Mouse (Mus musculus): Measurements from ENCODE around the gene Slc25a34.

DNA sequence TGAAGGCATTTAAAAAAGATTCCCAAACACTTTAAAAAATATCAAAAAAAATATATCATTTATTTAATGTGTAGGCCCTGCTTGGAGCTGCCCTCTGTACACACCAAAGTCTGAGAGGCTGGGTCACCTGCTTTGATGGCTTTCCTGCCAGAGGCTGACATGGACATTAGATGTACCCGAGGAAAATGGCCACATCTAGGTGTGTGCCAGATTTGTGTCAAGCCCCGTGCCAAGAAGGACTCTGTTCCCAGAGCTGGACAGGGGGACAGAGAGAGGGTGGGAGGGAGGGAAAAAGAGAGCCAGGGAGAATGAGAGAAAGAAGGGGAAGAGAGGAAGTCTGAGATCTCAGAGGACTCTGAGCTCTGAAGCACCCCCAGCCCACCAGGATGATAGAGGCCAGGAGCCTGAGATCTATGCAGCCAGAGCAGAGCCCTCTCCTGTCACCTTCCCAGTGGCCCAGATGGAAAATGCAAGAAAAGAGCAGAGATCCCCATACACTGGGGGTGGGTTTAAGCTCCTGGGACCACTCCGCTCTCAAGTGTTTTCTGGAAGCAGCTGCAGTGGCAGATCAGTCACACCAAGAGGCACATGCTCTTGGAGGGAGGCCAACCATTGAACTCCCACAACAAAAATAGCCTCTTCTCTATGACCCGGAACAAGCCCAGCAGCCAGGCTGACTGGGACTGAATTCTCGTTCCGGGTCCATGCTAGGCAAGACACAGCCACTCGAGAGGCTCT is 19.7 kb upstream of the Slc25a34 start:
- TF ChIP-seq CTCF (IDR thresholded peaks at IDR 0.05; ENCODE audit: low read depth, low read length) (no peak), GATA1 (IDR thresholded peaks at IDR 0.05; ENCODE audit: borderline replicate concordance, low read length) (no peak), POLR2AphosphoS5 (IDR thresholded peaks at IDR 0.05; ENCODE audit: insufficient replicate concordance, low read depth, low read length) (no peak), GATA2 (IDR thresholded peaks at IDR 0.05; ENCODE audit: borderline replicate concordance, low read depth, low read length) (no peak)
